Comparison of ENCODE assay signal across 16 mouse cellular contexts in the genomic region with DNA sequence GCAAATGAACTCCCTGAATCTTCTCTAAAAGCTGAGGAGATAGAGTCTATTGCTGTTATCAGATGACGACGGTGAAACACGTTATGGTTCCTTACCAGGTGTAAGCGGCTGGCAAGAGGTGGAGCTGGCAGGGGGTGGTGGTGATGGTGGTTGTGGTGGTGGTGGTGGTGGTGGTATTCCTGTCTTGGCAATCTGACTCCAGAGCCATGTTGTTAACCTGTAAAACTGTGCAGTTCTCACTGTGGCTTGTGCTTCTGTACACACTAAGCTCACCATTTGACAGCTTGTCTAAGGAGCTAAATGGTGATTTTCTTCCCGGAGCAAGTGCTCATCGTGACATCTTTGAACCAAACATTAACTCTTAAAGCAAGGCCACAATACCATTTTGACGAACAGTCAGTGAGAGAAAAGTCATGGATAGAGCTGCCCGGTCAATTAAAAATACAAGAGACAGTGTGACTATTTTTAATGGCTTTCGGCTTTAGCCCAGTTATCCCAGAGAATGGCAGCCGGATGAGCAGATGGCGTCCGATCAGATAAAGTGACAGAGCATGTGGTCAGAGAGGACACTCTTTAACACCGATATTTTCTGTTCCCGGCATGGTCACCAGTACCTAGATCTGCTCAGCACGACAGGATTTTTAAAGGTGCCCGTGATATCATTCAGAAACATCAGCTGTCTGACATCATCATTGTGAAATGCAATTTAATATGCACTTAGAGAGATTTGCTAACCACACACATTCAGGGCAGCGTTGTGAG. TPM values are rescaled to one million over a fixed set of nuclear protein-coding genes. Genes with fewer than 3 reads are reported as not detected.
A peak's percentile ranks its signal among the peaks of the same experiment; 100 is the strongest.
DNase-seq lines count a peak whose midpoint lies in the region; ATAC-seq and TF ChIP-seq lines count a peak whose summit lies in the region.
"Had no signal": no experiment of that assay in that cellular context is flagged by ENCODE, and none has a peak within 500 bp of the region (broad histone marks: within the 10 kb centered on the region; RNA-seq: fewer than 3 reads in every experiment).

No protein-coding gene starts in this region.

- ATAC-seq in forebrain, embryonic 16.5 days, result 0 out of 2 replicates have a peak, but pooled peaks have one; percentile 23
- ATAC-seq in forebrain, embryonic 11.5 days (replicated peaks; ENCODE audit: low FRiP score), result no peak
- ATAC-seq in midbrain, embryonic 15.5 days (replicated peaks), result 0 out of 2 replicates have a peak, but pooled peaks have one; percentile 42
- no peak for ATAC-seq in midbrain, embryonic 14.5 days (ENCODE audit: low FRiP score, low TSS enrichment)

- no peak overlapping the region for H3K9ac ChIP-seq in forebrain, embryonic 16.5 days (replicated peaks; ENCODE audit: low read depth, low read length)
- no peak overlapping the region for H3K9ac ChIP-seq in forebrain, embryonic 11.5 days (ENCODE audit: low read length)
- H3K9ac ChIP-seq in midbrain, embryonic 15.5 days, result no peak overlapping the region
- no peak overlapping the region for H3K9ac ChIP-seq in midbrain, embryonic 14.5 days (replicated peaks; ENCODE audit: low read length)
- H3K9ac ChIP-seq: embryonic facial prominence, embryonic 12.5 days; heart, embryonic 15.5 days; liver, embryonic 14.5 days; stomach, embryonic 15.5 days had no signal

- no peak overlapping the region for H3K4me3 ChIP-seq in forebrain, embryonic 16.5 days (replicated peaks; ENCODE audit: low read length)
- no peak overlapping the region for H3K4me3 ChIP-seq in forebrain, embryonic 11.5 days (ENCODE audit: low read depth, low read length)
- no peak overlapping the region for H3K4me3 ChIP-seq in midbrain, embryonic 15.5 days
- H3K4me3 ChIP-seq in midbrain, embryonic 14.5 days (replicated peaks; ENCODE audit: low read depth, low read length), result no peak overlapping the region
- H3K4me3 ChIP-seq in cerebellum, adult 2 months (replicated peaks; ENCODE audit: insufficient read depth, low read depth, low read length), result peak overlapping the region; percentile 4
- H3K4me3 ChIP-seq: embryonic facial prominence, embryonic 12.5 days; heart, embryonic 15.5 days; stomach, embryonic 15.5 days had no signal

- TF ChIP-seq POLR2A in cerebellum, adult 2 months (IDR thresholded peaks at IDR 0.05; ENCODE audit: borderline replicate concordance, insufficient read depth, low read length), result no peak

- no peak overlapping the region for H3K4me2 ChIP-seq in forebrain, embryonic 16.5 days (ENCODE audit: low read length)
- no peak overlapping the region for H3K4me2 ChIP-seq in forebrain, embryonic 11.5 days (ENCODE audit: low read depth, low read length, severe bottlenecking)
- no peak overlapping the region for H3K4me2 ChIP-seq in midbrain, embryonic 15.5 days
- H3K4me2 ChIP-seq in midbrain, embryonic 14.5 days (ENCODE audit: low read length), result no peak overlapping the region
- H3K4me2 ChIP-seq: embryonic facial prominence, embryonic 12.5 days; heart, embryonic 15.5 days; midbrain, embryonic 11.5 days; stomach, embryonic 15.5 days had no signal

- 85% methylated on average over 17 of the region's 17 CpGs for WGBS in forebrain, embryonic 16.5 days
- WGBS in forebrain, embryonic 11.5 days, result 91% methylated on average over 17 of the region's 17 CpGs
- 82% methylated on average over 17 of the region's 17 CpGs for WGBS in midbrain, embryonic 15.5 days
- 80% methylated on average over 17 of the region's 17 CpGs for WGBS in midbrain, embryonic 14.5 days
- WGBS in cerebellum, adult 2 months, result 23% methylated on average over 17 of the region's 17 CpGs

- H3K4me1 ChIP-seq in forebrain, embryonic 16.5 days (replicated peaks; ENCODE audit: control insufficient read depth, insufficient read depth, low read length), result 0 out of 2 replicates have a peak, but pooled peaks cover 3% of the 10 kb centered on the region
- no peaks in the 10 kb centered on the region for H3K4me1 ChIP-seq in forebrain, embryonic 11.5 days (replicated peaks; ENCODE audit: control insufficient read depth, insufficient read depth, low read length)
- no peaks in the 10 kb centered on the region for H3K4me1 ChIP-seq in midbrain, embryonic 15.5 days
- H3K4me1 ChIP-seq in midbrain, embryonic 14.5 days (ENCODE audit: control insufficient read depth, insufficient read depth, low read length), result no peaks in the 10 kb centered on the region
- peaks cover 7% of the 10 kb centered on the region; the same call in 1 of the 2 replicates for H3K4me1 ChIP-seq in cerebellum, adult 2 months (ENCODE audit: control insufficient read depth, insufficient read depth, low read length)
- H3K4me1 ChIP-seq: embryonic facial prominence, embryonic 12.5 days; heart, embryonic 15.5 days; stomach, embryonic 15.5 days had no signal

- H3K27ac ChIP-seq in forebrain, embryonic 16.5 days (ENCODE audit: low read length), result no peak overlapping the region
- no peak overlapping the region for H3K27ac ChIP-seq in forebrain, embryonic 11.5 days (ENCODE audit: low read depth, low read length)
- H3K27ac ChIP-seq in midbrain, embryonic 15.5 days, result no peak overlapping the region
- H3K27ac ChIP-seq in midbrain, embryonic 14.5 days (replicated peaks; ENCODE audit: low read depth, low read length), result no peak overlapping the region
- H3K27ac ChIP-seq in cerebellum, adult 2 months (ENCODE audit: insufficient read depth, low read length), result peak overlapping the region; percentile 59; the same call in 1 of the 2 replicates
- H3K27ac ChIP-seq: embryonic facial prominence, embryonic 12.5 days; heart, embryonic 15.5 days; liver, embryonic 14.5 days; stomach, embryonic 15.5 days had no signal

- no peaks in the 10 kb centered on the region for H3K9me3 ChIP-seq in forebrain, embryonic 16.5 days (ENCODE audit: control insufficient read depth, low read length)
- H3K9me3 ChIP-seq in forebrain, embryonic 11.5 days (ENCODE audit: control insufficient read depth, low read length), result no peaks in the 10 kb centered on the region
- H3K9me3 ChIP-seq in midbrain, embryonic 15.5 days, result no peaks in the 10 kb centered on the region
- no peaks in the 10 kb centered on the region for H3K9me3 ChIP-seq in midbrain, embryonic 14.5 days (ENCODE audit: control insufficient read depth, low read length)
- H3K9me3 ChIP-seq: embryonic facial prominence, embryonic 12.5 days; heart, embryonic 15.5 days; stomach, embryonic 15.5 days had no signal

- no peaks in the 10 kb centered on the region for H3K36me3 ChIP-seq in forebrain, embryonic 16.5 days (ENCODE audit: control insufficient read depth, insufficient read depth)
- H3K36me3 ChIP-seq in forebrain, embryonic 11.5 days (ENCODE audit: control insufficient read depth, insufficient read depth, low read length), result no peaks in the 10 kb centered on the region
- no peaks in the 10 kb centered on the region for H3K36me3 ChIP-seq in midbrain, embryonic 15.5 days (replicated peaks)
- no peaks in the 10 kb centered on the region for H3K36me3 ChIP-seq in midbrain, embryonic 14.5 days (ENCODE audit: control insufficient read depth, insufficient read depth, low read length)
- H3K36me3 ChIP-seq: embryonic facial prominence, embryonic 12.5 days; heart, embryonic 15.5 days; stomach, embryonic 15.5 days had no signal

- H3K27me3 ChIP-seq in forebrain, embryonic 16.5 days (replicated peaks; ENCODE audit: control insufficient read depth, insufficient read depth, low read length), result no peaks in the 10 kb centered on the region
- H3K27me3 ChIP-seq in forebrain, embryonic 11.5 days (ENCODE audit: control insufficient read depth, insufficient read depth, low read length), result no peaks in the 10 kb centered on the region
- H3K27me3 ChIP-seq in midbrain, embryonic 15.5 days (replicated peaks), result no peaks in the 10 kb centered on the region
- no peaks in the 10 kb centered on the region for H3K27me3 ChIP-seq in midbrain, embryonic 14.5 days (ENCODE audit: control insufficient read depth, insufficient read depth, low read length)
- H3K27me3 ChIP-seq in cerebellum, adult 2 months (ENCODE audit: control insufficient read depth, insufficient read depth, low read length), result no peaks in the 10 kb centered on the region
- H3K27me3 ChIP-seq: embryonic facial prominence, embryonic 12.5 days; heart, embryonic 15.5 days; stomach, embryonic 15.5 days had no signal

- no peak for DNase-seq in forebrain, embryonic 11.5 days (ENCODE audit: low spot score)
- no peak for DNase-seq in midbrain, embryonic 14.5 days
- peak; percentile 85 to 93 for DNase-seq in cerebellum, adult 2 months
- peak; percentile 28 for DNase-seq in retina, adult 2 months (ENCODE audit: low read depth, low spot score)
- DNase-seq in spleen, postnatal 4 days (ENCODE audit: low spot score in 2 of 2), result no peak
- DNase-seq in urinary bladder, postnatal 36 days (ENCODE audit: low spot score in 2 of 2), result no peak
- DNase-seq: adrenal gland, postnatal 14 days; lung, postnatal 14 days; thymus, postnatal 14 days had no signal

- TF ChIP-seq CTCF in cerebellum, adult 2 months (IDR thresholded peaks at IDR 0.05; ENCODE audit: borderline replicate concordance, insufficient read depth, low read depth, low read length), result no peak

RNA-seq across cellular contexts. Expression of gene Hcn1, which starts 56.5 kb away (rescaled TPM):
- 0.67 and 0.87 TPM in 2 replicates for polyA plus RNA-seq in forebrain, embryonic 16.5 days (2015; fragmentation: Nextera tagmentation; extraction: Ambion mirVana)
- polyA plus RNA-seq in forebrain, embryonic 11.5 days (2014; fragmentation: Nextera tagmentation; extraction: Ambion mirVana), result 0.03 and 0.07 TPM in 2 replicates
- 0.59 and 0.60 TPM in 2 replicates for polyA plus RNA-seq in midbrain, embryonic 15.5 days (2015; fragmentation: Nextera tagmentation; extraction: Ambion mirVana)
- polyA plus RNA-seq in midbrain, embryonic 14.5 days (2014; fragmentation: Nextera tagmentation; extraction: Ambion mirVana), result 0.71 and 0.98 TPM in 2 replicates
- 15.9 and 17.3 TPM in 2 replicates for polyA plus RNA-seq in cerebellum, adult 2 months (2012; rRNA removed)

Comparison
In these comparisons a context has a peak if more than half of its experiments do, and no peak if none do; other contexts are left out.
1. ATAC-seq: peak in forebrain, embryonic 16.5 days (single experiment) and midbrain, embryonic 15.5 days (single experiment); none in forebrain, embryonic 11.5 days (single experiment) and midbrain, embryonic 14.5 days (single experiment).
2. DNase-seq: peak in cerebellum, adult 2 months (2 of 2) and retina, adult 2 months (single experiment); none in forebrain, embryonic 11.5 days (single experiment), midbrain, embryonic 14.5 days (single experiment), spleen, postnatal 4 days (0 of 2) and urinary bladder, postnatal 36 days (0 of 2).